Mouse (Mus musculus) mouse trophoblast stem cell (cell line): Measurements from ENCODE around the gene Mrps2.

ENCODE experiments used
- in situ Hi-C, 2 experiments: fragments of 300-500 bp; cut with MseI, MboI; formaldehyde crosslinking; loops; 2 replicates in 1 of 2; 3 replicates in 1 of 2; pipeline ENCODE4 v1.15.1; 2025

The Mrps2 gene

DNA sequence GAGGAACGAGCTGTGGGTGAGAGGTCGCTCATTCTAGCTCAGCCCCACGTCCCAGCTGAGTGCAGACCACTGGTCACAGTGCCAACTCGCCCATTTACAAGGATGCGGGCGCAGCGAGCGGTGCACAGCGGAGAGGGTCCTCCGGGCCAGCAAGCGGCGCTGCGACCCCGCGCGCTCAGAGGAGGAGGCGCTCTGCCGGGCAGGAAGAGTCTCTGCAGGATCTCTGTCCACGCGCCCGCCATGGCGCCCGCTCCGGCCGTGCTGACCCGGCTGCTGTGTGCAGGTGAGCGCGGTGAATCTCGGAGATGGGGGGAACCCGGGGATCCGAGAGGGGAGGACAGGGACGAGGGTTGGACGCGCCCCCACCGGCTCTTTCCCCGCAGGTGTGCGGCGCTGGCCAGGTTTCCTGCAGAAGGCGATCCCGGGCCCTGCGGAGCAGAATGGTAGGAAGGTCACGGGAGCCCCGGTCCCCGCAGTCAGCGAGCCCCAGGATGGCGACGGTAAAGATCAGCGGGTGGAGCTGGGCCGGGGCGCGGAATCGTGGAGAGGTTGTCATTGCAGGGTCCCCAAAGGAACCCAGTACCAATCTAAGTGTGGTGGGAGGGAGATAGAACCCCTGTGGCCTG, at the start of gene Mrps2:
Gene Mrps2, plus strand, starts transcription at position 207 of the 626 bp plus-strand sequence.
- in situ Hi-C loops: no loop called here

GRCm38 (mm10) chr2:28419898-28420297, 48.0 kb upstream of the Mrps2 start:
- in situ Hi-C loops: loop anchor here (5.0 to 10.0 kb wide), 2 partner anchors 115 to 218 kb away; no protein-coding TSS in a partner anchor

- in situ Hi-C loops: loop anchor here in 1 of 2 experiments (5.0 kb wide), 1 partner anchor 221 kb away; no protein-coding TSS in a partner anchor
Observed at GRCm38 (mm10) chr2:28423167-28423566, 44.7 kb upstream of the Mrps2 start.

DNA sequence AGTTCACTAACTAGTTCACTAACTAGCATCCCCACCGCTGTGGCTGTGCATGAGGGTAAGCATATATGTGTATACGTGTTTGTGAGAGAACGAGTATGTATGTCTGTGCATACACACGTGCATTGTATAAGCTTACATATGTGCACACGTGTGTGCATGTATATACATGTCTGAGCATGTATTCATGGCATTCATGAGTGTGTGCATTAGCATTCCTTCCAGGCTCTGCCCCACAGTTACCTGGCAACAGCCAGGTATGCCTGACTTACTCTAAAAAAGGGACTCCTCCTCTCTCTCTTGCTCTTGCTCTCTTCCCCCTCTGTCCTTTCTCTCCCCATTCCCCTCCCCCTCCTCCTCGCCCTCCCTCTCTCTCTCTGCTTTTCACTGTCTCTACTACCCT, 40.6 kb upstream of the Mrps2 start:
- in situ Hi-C loops: no loop called here

GRCm38 (mm10) chr2:28430846-28431245, 37.0 kb upstream of the Mrps2 start:
- in situ Hi-C loops: no loop called here

DNA sequence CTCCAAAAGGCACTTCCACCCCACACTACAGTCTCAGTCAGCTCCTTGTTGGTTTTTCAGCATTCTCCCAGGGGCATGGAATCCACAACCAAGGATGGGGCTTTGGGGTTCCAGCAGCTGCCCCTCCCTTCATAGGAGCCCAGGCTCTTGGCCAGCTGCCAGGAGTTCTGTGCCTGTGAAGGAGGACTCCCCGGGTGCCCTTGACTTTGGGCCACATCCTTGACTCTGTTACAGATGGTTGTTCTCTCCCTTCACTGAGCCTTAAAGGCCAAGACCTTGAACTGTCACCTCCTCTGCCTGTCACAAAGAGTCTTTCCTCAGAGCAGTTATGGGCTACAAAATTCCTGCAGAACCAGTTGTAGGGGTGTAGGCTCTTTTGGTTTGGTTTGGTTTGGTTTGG, 35.1 kb upstream of the Mrps2 start:
- in situ Hi-C loops: no loop called here

GRCm38 (mm10) chr2:28433512-28433911, 34.4 kb upstream of the Mrps2 start:
- in situ Hi-C loops: no loop called here

GRCm38 (mm10) chr2:28435401-28435800, 32.5 kb upstream of the Mrps2 start:
- in situ Hi-C loops: no loop called here

GRCm38 (mm10) chr2:28440842-28441241, 27.0 kb upstream of the Mrps2 start:
- in situ Hi-C loops: no loop called here

DNA sequence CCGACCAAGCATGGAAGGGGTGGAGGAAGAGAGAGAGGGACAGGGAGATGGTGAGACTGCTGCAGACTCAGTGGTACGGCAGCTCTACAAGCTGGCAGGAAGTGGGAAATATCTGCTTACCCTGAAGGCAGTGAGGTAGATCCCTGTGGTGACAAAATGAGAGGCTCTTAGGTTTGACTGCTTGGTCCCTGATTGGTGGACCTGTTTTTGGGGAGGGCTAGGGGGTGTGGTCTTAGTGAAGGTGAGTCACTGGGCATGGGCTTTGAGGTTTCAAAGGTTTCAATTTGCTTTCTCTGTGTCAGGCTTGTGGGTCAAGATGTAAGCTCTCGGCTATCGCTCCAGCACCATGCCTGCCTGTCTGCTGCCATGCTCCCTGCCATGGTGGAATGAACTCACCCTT, 22.8 kb upstream of the Mrps2 start:
- in situ Hi-C loops: no loop called here

DNA sequence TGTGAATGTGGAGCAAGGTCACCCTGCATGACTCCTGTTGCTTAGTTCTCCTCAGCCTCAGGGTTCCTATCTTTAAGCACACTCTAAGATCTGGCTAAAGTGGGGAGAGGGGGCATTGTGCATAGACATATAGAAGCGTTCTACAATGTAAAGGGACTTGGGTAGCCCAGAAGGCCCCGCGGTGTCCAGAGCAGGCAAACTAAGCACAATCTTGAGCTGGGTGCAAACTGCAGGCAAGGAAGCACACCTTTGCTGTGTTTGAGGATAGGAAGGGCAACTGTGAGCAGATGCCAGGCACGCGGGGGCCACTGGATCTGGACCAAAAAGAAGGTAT, 21.7 kb upstream of the Mrps2 start:
- in situ Hi-C loops: no loop called here

DNA sequence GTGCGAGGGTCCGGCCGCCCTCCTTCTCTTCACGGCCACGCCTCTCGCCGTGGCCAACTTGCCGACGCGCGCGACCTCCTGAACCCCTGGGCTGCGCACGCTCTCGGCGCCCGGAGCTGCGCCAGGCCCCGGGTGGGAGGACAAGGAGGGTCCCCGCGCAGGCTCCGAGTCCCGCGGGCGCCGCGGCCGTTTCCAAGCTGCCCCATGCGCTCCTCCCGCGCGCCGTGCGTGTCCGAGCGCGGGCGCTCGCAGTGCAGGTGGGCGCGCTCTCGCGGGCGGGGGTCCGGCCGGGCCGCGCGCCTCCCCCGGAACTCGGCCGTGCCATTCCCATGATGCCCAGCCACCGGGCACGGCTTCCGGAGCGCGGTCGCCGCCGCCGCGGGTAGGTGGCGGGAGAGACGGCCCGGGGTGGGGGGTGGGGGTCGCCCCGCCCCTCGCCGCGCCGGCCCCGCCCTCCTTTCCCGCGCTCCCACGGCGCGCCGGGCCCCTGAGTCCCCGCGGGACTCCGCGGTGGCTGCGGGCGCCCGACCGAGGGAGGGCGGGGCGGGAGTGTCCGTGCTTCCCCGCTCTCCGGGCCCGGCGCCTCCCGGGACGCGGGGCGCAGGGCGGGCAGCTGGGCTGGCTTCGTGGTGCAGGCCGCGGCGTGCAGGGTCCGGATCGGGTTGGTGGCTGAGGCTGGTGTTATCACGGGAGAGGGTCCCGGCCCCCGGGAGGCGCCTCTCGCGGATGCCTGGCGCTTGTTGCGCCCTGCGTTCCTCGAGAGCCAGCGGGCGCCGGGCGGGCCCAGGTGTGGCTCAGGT, 21.2 kb upstream of the Mrps2 start, which contains the start of gene Ppp1r26:
Gene Ppp1r26, plus strand, starts transcription at position 286 of the 800 bp plus-strand sequence.
- in situ Hi-C loops: no loop called here

GRCm38 (mm10) chr2:28447315-28447670, 20.6 kb upstream of the Mrps2 start:
- in situ Hi-C loops: no loop called here

DNA sequence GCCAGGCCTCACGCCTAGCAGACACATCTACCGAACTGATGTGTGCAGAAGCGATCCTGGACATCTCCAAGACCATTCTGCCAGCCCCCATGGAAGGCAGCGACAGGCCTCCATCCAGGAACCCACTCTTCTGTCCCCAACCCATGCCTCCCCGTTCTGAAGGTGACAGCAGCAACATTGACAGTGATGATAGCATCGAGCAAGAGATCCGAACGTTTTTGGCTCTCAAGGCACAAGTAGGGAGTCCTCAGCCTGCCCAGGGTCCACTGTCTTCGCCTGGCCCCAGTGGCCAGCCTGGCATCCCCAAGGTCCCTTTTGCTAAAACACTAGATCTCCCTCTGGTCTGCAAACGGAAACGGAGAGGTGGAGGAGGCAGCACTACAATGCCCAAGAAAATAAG, 16.2 kb upstream of the Mrps2 start:
- in situ Hi-C loops: no loop called here

DNA sequence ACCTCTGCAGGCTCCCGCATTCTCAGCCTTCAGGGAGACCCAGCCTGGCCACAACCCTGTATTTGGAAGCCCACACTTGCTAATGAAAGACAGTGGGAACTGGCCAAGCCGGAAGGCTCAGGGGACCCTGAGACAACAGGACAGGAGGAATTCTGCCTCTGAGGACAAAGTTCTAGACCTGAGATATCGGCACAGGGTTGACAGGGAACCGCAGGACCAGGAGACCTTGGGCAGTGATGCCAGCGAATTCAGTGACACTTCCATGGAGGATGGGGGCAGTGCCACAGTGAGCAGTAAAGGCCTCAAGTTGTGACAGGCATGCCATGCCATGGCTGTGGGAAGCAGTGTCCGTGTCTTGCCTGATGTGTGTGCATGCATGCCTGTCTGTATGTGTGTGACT, 14.3 kb upstream of the Mrps2 start:
- in situ Hi-C loops: no loop called here

DNA sequence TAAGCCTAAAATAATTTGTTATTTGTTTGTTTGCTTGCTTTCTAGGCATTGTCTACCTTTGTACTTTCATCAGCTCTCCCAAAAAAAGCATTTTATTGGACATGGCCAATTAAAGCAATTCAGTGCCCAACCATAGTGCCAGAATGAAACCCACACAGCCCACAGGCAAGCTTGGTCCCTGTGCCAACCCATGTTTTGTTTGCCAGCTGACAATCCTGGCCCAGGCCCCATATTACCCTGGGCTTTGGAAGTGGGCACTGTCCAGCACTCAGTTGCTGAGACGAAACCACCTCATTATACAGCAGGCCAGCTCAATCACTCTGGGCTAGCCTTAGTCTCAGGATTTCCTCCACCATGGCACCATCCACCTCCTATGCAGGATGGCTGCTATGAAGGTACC, 11.2 kb upstream of the Mrps2 start:
- in situ Hi-C loops: no loop called here

- in situ Hi-C loops: no loop called here
Observed at GRCm38 (mm10) chr2:28463919-28464318, 3.9 kb upstream of the Mrps2 start.

- in situ Hi-C loops: no loop called here
Observed at GRCm38 (mm10) chr2:28464919-28465318, 2.9 kb upstream of the Mrps2 start.

DNA sequence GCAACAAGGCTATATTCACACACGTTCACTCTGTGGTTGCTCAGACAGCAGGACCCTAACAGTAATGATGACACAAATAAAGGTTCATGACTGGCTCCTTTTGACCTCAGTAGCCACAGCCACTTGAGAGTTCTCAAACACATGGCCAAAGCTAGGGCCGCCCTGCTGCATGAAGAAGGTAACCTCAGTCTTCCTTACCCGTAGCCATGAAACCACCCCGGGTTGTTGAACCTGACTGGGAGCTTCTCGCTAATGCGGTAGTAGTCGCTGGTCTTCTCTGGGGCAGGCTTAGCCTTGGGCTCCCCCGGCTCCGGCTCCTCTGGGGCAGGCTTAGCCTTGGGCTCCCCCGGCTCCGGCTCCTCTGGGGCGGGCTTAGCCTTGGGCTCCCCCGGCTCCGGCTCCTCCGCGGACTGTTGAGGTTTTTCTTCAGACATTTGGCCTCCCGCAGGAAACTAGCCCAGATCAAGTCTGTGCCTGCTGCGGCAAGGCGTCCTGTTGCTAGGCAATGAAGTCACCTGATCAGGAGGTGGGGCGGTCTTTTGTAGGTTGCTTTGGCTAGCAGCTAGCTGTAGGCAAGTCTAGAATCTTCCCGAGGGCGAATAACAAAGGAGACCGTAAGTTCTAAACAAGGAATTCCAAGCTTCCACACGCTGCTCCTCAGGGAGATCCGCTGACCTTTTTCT, 1.9 kb upstream of the Mrps2 start, which contains the start of gene 1700007K13Rik:
Gene 1700007K13Rik, minus strand, starts transcription at position 497 of the 683 bp plus-strand sequence.
- in situ Hi-C loops: no loop called here

DNA sequence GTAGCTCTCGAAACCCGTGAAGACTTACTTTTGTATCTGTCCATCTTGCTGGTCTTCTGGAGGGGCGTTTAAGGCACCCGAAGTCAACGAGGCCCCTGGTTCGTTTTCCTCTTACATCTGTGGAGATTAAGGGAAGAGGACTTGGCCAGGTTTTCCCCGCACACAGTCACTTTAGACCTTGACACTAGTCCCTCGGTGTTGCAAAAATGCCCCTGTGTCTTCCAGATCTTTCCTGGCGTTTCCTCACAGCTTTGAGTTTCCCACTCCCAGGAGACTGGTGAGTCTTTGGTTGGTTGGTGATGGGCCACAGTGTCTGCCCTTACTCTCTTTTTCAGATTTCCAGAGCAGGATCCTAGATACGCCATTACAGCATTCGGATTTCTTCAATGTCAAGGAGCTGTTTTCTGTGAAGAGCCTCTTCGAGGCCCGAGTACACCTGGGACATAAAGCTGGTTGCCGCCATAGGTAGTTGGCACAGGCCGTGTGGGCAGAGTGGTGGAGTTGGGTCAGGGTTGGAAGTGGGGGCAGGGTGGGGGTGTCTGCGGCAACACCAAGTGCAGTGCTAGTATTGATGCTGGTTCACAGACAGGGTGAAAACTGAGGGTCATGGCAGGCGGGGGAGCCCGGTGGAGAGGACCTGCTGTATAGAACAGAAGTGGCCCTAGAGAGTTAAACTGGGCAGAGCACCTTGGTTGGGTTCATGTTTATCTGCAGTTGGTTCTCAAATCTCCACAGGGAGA, 790 bp downstream of the Mrps2 start:
- in situ Hi-C loops: no loop called here

DNA sequence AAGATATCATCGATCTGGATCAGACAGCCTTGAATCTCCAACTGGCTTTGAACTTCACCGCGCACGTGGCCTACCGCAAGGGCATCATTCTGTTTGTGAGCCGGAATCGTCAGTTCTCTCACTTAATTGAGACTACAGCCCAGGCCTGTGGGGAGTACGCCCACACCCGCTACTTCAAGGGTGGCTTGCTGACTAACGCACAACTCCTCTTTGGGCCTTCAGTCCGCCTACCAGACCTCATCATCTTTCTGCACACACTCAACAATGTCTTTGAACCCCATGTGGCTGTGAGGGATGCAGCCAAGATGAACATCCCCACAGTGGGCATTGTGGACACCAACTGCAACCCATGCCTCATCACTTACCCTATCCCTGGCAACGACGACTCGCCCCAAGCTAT, 1.6 kb downstream of the Mrps2 start:
- in situ Hi-C loops: no loop called here

DNA sequence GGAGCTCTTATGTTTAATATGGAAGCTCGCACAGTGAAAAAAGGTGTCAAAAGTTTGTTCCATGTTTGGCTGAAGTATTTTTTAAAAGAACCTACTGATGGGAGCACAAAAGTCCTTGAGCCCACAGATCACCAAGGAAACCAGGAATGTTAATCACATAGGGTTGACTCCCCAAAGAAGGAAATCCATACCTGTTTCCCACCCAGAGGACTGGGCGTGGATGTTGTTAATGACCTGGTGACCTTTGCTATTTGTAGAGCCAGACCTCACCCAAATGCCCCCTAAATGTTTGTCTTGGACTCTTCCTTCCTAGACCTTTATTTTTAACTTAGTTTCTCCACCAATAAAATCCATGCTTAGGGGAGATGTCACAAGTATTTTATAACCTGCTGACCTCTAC, 2.7 kb downstream of the Mrps2 start:
- in situ Hi-C loops: no loop called here
